ENCODE assay signal across 8 mouse cellular contexts in genomic region chr7:87584281-87584701, GRCm38 (mm10). TPM values are rescaled to one million over a fixed set of nuclear protein-coding genes. Genes with fewer than 3 reads are reported as not detected.
DNase-seq lines count a peak whose midpoint lies in the region; ATAC-seq and TF ChIP-seq lines count a peak whose summit lies in the region.

No protein-coding gene starts in this region.

- no peaks in the 10 kb centered on the region for H3K9me3 ChIP-seq in kidney, embryonic 14.5 days (ENCODE audit: control insufficient read depth, low read length)
- H3K9me3 ChIP-seq in hindbrain, embryonic 14.5 days (ENCODE audit: control insufficient read depth, low read length): no peaks in the 10 kb centered on the region
- no peaks in the 10 kb centered on the region for H3K9me3 ChIP-seq in limb, embryonic 13.5 days
- H3K9me3 ChIP-seq in stomach, embryonic 14.5 days (ENCODE audit: control insufficient read depth, low read depth, low read length): no peaks in the 10 kb centered on the region
- H3K9me3 ChIP-seq in liver, postnatal 0 days (ENCODE audit: low read length): no peaks in the 10 kb centered on the region

- under 1% methylated on average over 28 of the region's 28 CpGs for WGBS in kidney, embryonic 14.5 days
- under 1% methylated on average over 28 of the region's 28 CpGs for WGBS in hindbrain, embryonic 14.5 days
- under 1% methylated on average over 28 of the region's 28 CpGs for WGBS in limb, embryonic 13.5 days
- WGBS in stomach, embryonic 14.5 days: 2% methylated on average over 28 of the region's 28 CpGs
- WGBS in liver, postnatal 0 days (ENCODE audit: insufficient replicate concordance): 4% methylated on average over 28 of the region's 28 CpGs

- no peak for TF ChIP-seq EP300 in liver, postnatal 0 days (IDR thresholded peaks at IDR 0.05; ENCODE audit: low read depth)

- H3K27me3 ChIP-seq in kidney, embryonic 14.5 days (ENCODE audit: control insufficient read depth, insufficient read depth, low read length): peaks cover 13% of the 10 kb centered on the region
- H3K27me3 ChIP-seq in hindbrain, embryonic 14.5 days (ENCODE audit: control insufficient read depth, insufficient read depth, low read length): no peaks in the 10 kb centered on the region
- H3K27me3 ChIP-seq in limb, embryonic 13.5 days: peaks cover 34% of the 10 kb centered on the region
- peaks cover 2% of the 10 kb centered on the region; the same call in 1 of the 2 replicates for H3K27me3 ChIP-seq in stomach, embryonic 14.5 days (ENCODE audit: control insufficient read depth, insufficient read depth, low read length)
- H3K27me3 ChIP-seq in liver, postnatal 0 days (ENCODE audit: insufficient read depth, low read length): no peaks in the 10 kb centered on the region

- no peaks in the 10 kb centered on the region for H3K4me1 ChIP-seq in kidney, embryonic 14.5 days (ENCODE audit: control insufficient read depth, insufficient read depth, low read length)
- 0 out of 2 replicates have a peak, but pooled peaks cover 5% of the 10 kb centered on the region for H3K4me1 ChIP-seq in hindbrain, embryonic 14.5 days (replicated peaks; ENCODE audit: control insufficient read depth, insufficient read depth, low read length)
- H3K4me1 ChIP-seq in limb, embryonic 13.5 days: peaks cover 5% of the 10 kb centered on the region
- H3K4me1 ChIP-seq in stomach, embryonic 14.5 days (ENCODE audit: control insufficient read depth, insufficient read depth, low read length): no peaks in the 10 kb centered on the region
- H3K4me1 ChIP-seq in liver, postnatal 0 days (ENCODE audit: insufficient read depth): no peaks in the 10 kb centered on the region

- no peaks in the 10 kb centered on the region for H3K36me3 ChIP-seq in kidney, embryonic 14.5 days (ENCODE audit: control insufficient read depth, insufficient read depth, low read length)
- no peaks in the 10 kb centered on the region for H3K36me3 ChIP-seq in hindbrain, embryonic 14.5 days (replicated peaks; ENCODE audit: control insufficient read depth, insufficient read depth)
- no peaks in the 10 kb centered on the region for H3K36me3 ChIP-seq in limb, embryonic 13.5 days
- no peaks in the 10 kb centered on the region for H3K36me3 ChIP-seq in stomach, embryonic 14.5 days (ENCODE audit: control insufficient read depth, insufficient read depth, low read length)
- no peaks in the 10 kb centered on the region for H3K36me3 ChIP-seq in liver, postnatal 0 days (replicated peaks; ENCODE audit: insufficient read depth, low read length)

- peak overlapping the region; percentile 31 for H3K4me2 ChIP-seq in kidney, embryonic 14.5 days (replicated peaks; ENCODE audit: low read depth, low read length)
- peak overlapping the region; percentile 77 for H3K4me2 ChIP-seq in hindbrain, embryonic 14.5 days (replicated peaks)
- peak overlapping the region; percentile 51 for H3K4me2 ChIP-seq in limb, embryonic 13.5 days (replicated peaks)
- H3K4me2 ChIP-seq in stomach, embryonic 14.5 days (replicated peaks; ENCODE audit: low read depth, low read length): peak overlapping the region; percentile 25
- no peak overlapping the region for H3K4me2 ChIP-seq in liver, postnatal 0 days (ENCODE audit: low read depth, low read length)

- no peak for TF ChIP-seq CTCF in liver, postnatal 0 days (IDR thresholded peaks at IDR 0.05; ENCODE audit: low read depth)

- no peak overlapping the region for H3K27ac ChIP-seq in kidney, embryonic 14.5 days (ENCODE audit: low read depth, low read length)
- H3K27ac ChIP-seq in hindbrain, embryonic 14.5 days: peak overlapping the region; percentile 92
- H3K27ac ChIP-seq in limb, embryonic 13.5 days: no peak overlapping the region
- H3K27ac ChIP-seq in stomach, embryonic 14.5 days (ENCODE audit: low read length): no peak overlapping the region
- H3K27ac ChIP-seq in liver, postnatal 0 days (ENCODE audit: low read depth): no peak overlapping the region

- ATAC-seq in kidney, embryonic 14.5 days (ENCODE audit: low FRiP score, low TSS enrichment): peak; percentile 32; the same call in 1 of the 2 replicates
- peak; percentile 97 for ATAC-seq in hindbrain, embryonic 14.5 days (ENCODE audit: low FRiP score)
- peak; percentile 48; the same call in 1 of the 2 replicates for ATAC-seq in limb, embryonic 13.5 days (ENCODE audit: low FRiP score, low read depth)
- peak; percentile 74; the same call in 1 of the 2 replicates for ATAC-seq in stomach, embryonic 14.5 days (ENCODE audit: insufficient number of reproducible peaks, insufficient read depth, low FRiP score, low read depth)
- ATAC-seq in liver, postnatal 0 days: no peak

- H3K9ac ChIP-seq in kidney, embryonic 14.5 days (ENCODE audit: low read depth, low read length): no peak overlapping the region
- peak overlapping the region; percentile 78 for H3K9ac ChIP-seq in hindbrain, embryonic 14.5 days
- no peak overlapping the region for H3K9ac ChIP-seq in limb, embryonic 13.5 days
- H3K9ac ChIP-seq in stomach, embryonic 14.5 days (replicated peaks; ENCODE audit: low read depth, low read length): no peak overlapping the region
- no peak overlapping the region for H3K9ac ChIP-seq in liver, postnatal 0 days (replicated peaks)

- peak overlapping the region; percentile 6; the same call in 1 of the 2 replicates for H3K4me3 ChIP-seq in kidney, embryonic 14.5 days (ENCODE audit: low read length)
- H3K4me3 ChIP-seq in hindbrain, embryonic 14.5 days (replicated peaks; ENCODE audit: low read length): peak overlapping the region; percentile 53
- peak overlapping the region; percentile 15; the same call in 1 of the 2 replicates for H3K4me3 ChIP-seq in limb, embryonic 13.5 days
- H3K4me3 ChIP-seq in stomach, embryonic 14.5 days (ENCODE audit: low read depth, low read length): 0 out of 2 replicates have a peak overlapping the region, but pooled peaks have one; percentile 1
- no peak overlapping the region for H3K4me3 ChIP-seq in liver, postnatal 0 days (ENCODE audit: low read depth, low read length)

- no peak for DNase-seq in kidney, postnatal 25 days
- DNase-seq in embryo, embryonic 10.5 days (ENCODE audit: low spot score): peak; percentile 62
- peak; percentile 77 for DNase-seq in hindbrain, embryonic 14.5 days (ENCODE audit: low spot score)
- DNase-seq in kidney, adult 11 months: no peak
- DNase-seq in liver, postnatal 0 days: no peak

RNA-seq across cellular contexts. Expression of gene Grm5, which starts 0.3 kb away (rescaled TPM):
- not detected in 2 replicates for polyA plus RNA-seq in kidney, embryonic 14.5 days (2014; fragmentation: Nextera tagmentation; extraction: Ambion mirVana)
- polyA plus RNA-seq in hindbrain, embryonic 14.5 days (2014; fragmentation: Nextera tagmentation; extraction: Ambion mirVana): 67.7 and 68.0 TPM in 2 replicates
- polyA plus RNA-seq in limb, embryonic 13.5 days (2015; fragmentation: Nextera tagmentation; extraction: Ambion mirVana): 0.06 and 0.26 TPM in 2 replicates
- 0.07 TPM in 1 of 2 replicates, not detected in the other for polyA plus RNA-seq in stomach, embryonic 14.5 days (2014; fragmentation: Nextera tagmentation; extraction: Ambion mirVana)
- not detected in 2 replicates for polyA plus RNA-seq in liver, postnatal 0 days (2015; fragmentation: Nextera tagmentation; extraction: Ambion mirVana)

Comparison
In these comparisons a context has a peak if more than half of its experiments do, and no peak if none do; other contexts are left out.
1. DNase-seq: peak in embryo, embryonic 10.5 days (single experiment) and hindbrain, embryonic 14.5 days (single experiment); none in kidney, postnatal 25 days (0 of 2), kidney, adult 11 months (single experiment) and liver, postnatal 0 days (single experiment).
2. RNA of gene Grm5, which starts 0.3 kb away (polyA plus RNA-seq): 67.7 to 68.0 TPM in hindbrain, embryonic 14.5 days; 0.06 to 0.26 TPM in limb, embryonic 13.5 days, not detected in kidney, embryonic 14.5 days, 0.07 TPM in stomach, embryonic 14.5 days and not detected in liver, postnatal 0 days; every median in the first group is over 10 times any median in the second.